Mouse (Mus musculus) heart, adult 2 months (tissue): ENCODE results near the gene Fam208a. TPM values are rescaled to one million over a fixed set of nuclear protein-coding genes. Genes with fewer than 3 reads are reported as not detected.
A peak's percentile ranks its signal among the peaks of the same experiment; 100 is the strongest.

Experiments
- DNase-seq, 2 experiments: peaks; one replicate each; pipeline ENCODE4 v3.0.0; 2021
- H3K27ac ChIP-seq: fragments of 200-600 bp; 2 replicates; pipeline ENCODE4 v1.8.1; 2022
- H3K27me3 ChIP-seq: fragments of 200-500 bp; 2 replicates; pipeline ENCODE4 v1.6.1; 2012; ENCODE audit warnings: mild to moderate bottlenecking, low read length, inconsistent platforms, mixed read lengths; ENCODE audit not compliant: control insufficient read depth, insufficient read depth
- H3K36me3 ChIP-seq: fragments of 200-500 bp; 2 replicates; pipeline ENCODE4 v1.6.1; 2012; ENCODE audit warnings: low read length, inconsistent platforms; ENCODE audit not compliant: control insufficient read depth, insufficient read depth
- H3K4me1 ChIP-seq: fragments of 200-500 bp; 2 replicates; pipeline ENCODE4 v1.6.1; 2011; ENCODE audit warnings: low read length; ENCODE audit not compliant: control insufficient read depth, insufficient read depth
- H3K4me3 ChIP-seq: fragments of 200-600 bp; 2 replicates; pipeline ENCODE4 v1.8.1; 2022
- H3K79me2 ChIP-seq: fragments of 200-500 bp; replicated peaks from 2 replicates; pipeline ENCODE4 v1.6.1; 2012; ENCODE audit warnings: mild to moderate bottlenecking, inconsistent platforms, low read length, moderate library complexity, mixed read lengths; ENCODE audit not compliant: control insufficient read depth, insufficient read depth
- H3K9ac ChIP-seq: fragments of 200-500 bp; 2 replicates; pipeline ENCODE4 v1.6.1; 2012; ENCODE audit warnings: low read depth, mild to moderate bottlenecking, control low read depth, inconsistent platforms, low read length, mixed read lengths
- CTCF ChIP-seq: fragments of 200-600 bp; IDR thresholded peaks from 2 replicates; pipeline ENCODE4 v1.8.1; 2022; ENCODE audit warnings: antibody characterized with exemption, mild to moderate bottlenecking, moderate library complexity
- EP300 ChIP-seq: fragments of 200-500 bp; IDR thresholded peaks from 2 replicates; pipeline ENCODE4 v1.6.1; 2011; ENCODE audit warnings: low read depth, low read length, control low read depth; ENCODE audit not compliant: insufficient read depth
- POLR2A ChIP-seq: fragments of 200-500 bp; IDR thresholded peaks from 2 replicates; pipeline ENCODE4 v1.6.1; 2011; ENCODE audit warnings: mild to moderate bottlenecking, low read depth, low read length, control low read depth; ENCODE audit not compliant: insufficient read depth
- WGBS: fragments of 180-500 bp; shearing (Covaris S2); methylation state at CpG from one replicate; pipeline ENCODE4 v1.1.7; 2018; 5-methylcytosine and 5-hydroxymethylcytosine counted together
- intact Hi-C: fragments of 180-260 bp; cut with DNase I; formaldehyde crosslinking; loops from one replicate; pipeline ENCODE4 v1.15.1; 2025
- polyA plus RNA-seq: library from polyadenylated mRNA; depleted of rRNA; stranded (reverse); fragments of >200 nt; gene quantifications from 2 replicates; pipeline ENCODE4 v1.2.3, GENCODE M21; 2012
- total RNA-seq, 2 experiments: library from RNA; stranded (reverse); gene quantifications; 2 replicates each; pipeline ENCODE4 v1.2.3; 2021

The Fam208a gene
- total and polyA plus RNA-seq, 3 experiments, result 3.3 to 11.4 (median 9.8) TPM

- Histone ChIP-seq H3K9ac (no peak overlapping the region), H3K4me1 (peaks cover 5% of the 10 kb centered on the region), H3K36me3 (peaks cover 31% of the 10 kb centered on the region), H3K4me3 (no peak overlapping the region), H3K27ac (no peak overlapping the region), H3K79me2 (no peaks in the 10 kb centered on the region), H3K27me3 (no peaks in the 10 kb centered on the region)
- TF ChIP-seq CTCF (no peak), EP300 (no peak), POLR2A (no peak)
- intact Hi-C loops, result no loop called here
- DNase-seq, result no peak
- 71% methylated on average over 2 of the region's 2 CpGs for WGBS
Measured at GRCm38 (mm10) chr14:27389722-27390121, 38.9 kb upstream of the Fam208a start.

DNA sequence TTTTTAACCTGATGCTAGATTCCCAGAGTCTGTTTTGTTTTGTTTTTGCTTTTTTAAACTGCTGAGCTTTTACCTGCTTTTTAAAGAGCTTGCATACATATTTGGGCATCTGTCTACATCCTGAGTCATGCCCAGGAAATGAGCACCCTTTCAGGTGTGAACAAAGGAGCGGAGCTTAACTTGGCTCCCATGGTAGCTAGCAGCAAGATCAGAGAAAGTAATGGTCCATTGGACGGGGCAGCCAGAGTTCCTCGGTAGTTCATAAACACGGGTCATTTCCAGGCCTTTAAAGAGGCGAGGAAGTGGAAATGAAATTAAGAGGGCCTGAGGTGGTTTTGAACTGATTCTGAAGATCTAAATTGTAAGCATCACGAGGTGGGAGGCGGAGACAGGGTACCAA is 38.0 kb upstream of the Fam208a start:
- no peak overlapping the region for H3K4me3 ChIP-seq
- H3K27ac ChIP-seq, result no peak overlapping the region
- TF ChIP-seq EP300 (no peak), CTCF (no peak)
- H3K27me3 ChIP-seq, result no peaks in the 10 kb centered on the region
- intact Hi-C loops, result no loop called here
- H3K4me1 ChIP-seq, result peaks cover 5% of the 10 kb centered on the region
- no peak overlapping the region for H3K9ac ChIP-seq
- H3K79me2 ChIP-seq, result no peaks in the 10 kb centered on the region
- WGBS, result 58% methylated on average over 7 of the region's 7 CpGs
- DNase-seq, result no peak
- peaks cover 31% of the 10 kb centered on the region for H3K36me3 ChIP-seq

DNA sequence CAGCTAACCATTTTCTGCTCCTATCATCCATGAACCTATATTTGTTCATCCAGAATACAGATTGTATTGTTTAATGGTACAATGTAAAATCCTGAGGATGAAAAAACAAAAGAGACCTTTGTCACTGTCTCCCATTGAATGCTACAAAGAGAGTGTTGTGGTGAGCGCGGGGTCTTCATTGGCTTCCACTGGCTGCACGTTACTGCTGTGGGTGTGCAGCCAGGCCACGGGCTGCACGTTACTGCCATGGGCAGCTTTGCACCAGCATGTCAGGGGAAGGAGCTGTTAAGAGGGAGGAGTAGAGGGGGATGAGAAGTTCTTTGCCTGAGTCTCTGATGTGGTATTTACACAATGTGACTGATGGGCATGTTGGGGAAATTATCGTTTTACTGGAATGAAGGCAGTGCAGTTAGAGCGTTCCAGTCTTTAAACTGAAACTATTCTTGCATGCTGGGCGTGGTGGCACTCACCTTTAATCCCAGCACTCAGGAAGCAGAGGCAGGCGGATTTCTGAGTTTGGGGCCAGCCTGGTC is 36.8 kb upstream of the Fam208a start:
- Histone ChIP-seq H3K4me3 (no peak overlapping the region), H3K36me3 (peaks cover 28% of the 10 kb centered on the region), H3K4me1 (peaks cover 5% of the 10 kb centered on the region), H3K9ac (no peak overlapping the region), H3K27ac (no peak overlapping the region), H3K79me2 (no peaks in the 10 kb centered on the region), H3K27me3 (no peaks in the 10 kb centered on the region)
- intact Hi-C loops, result no loop called here
- 94% methylated on average over 9 of the region's 9 CpGs for WGBS
- TF ChIP-seq CTCF (no peak), EP300 (no peak), POLR2A (no peak)
- DNase-seq, result no peak

DNA sequence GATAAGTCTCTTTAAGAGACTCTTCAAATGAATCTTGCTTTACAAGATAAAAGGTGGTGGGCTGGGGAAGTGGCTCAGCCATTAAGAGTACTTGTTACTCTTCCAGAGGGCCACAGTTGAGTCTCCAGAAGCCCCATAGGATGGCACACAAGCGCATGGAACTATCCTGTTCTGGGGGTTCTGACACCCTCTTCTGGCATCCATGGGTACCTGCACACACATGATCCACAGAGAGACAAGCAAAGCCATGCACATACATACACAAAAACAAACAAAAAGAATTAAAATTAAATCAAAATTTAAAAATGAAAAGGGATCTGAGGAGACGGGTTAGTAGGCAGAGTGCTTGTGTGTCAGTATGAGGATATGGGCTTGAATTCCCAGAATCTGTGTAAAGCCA is 36.0 kb upstream of the Fam208a start:
- DNase-seq, result no peak
- TF ChIP-seq CTCF (peak; percentile 52), EP300 (no peak)
- Histone ChIP-seq H3K27ac (no peak overlapping the region), H3K4me3 (no peak overlapping the region), H3K27me3 (no peaks in the 10 kb centered on the region), H3K79me2 (no peaks in the 10 kb centered on the region), H3K9ac (no peak overlapping the region), H3K4me1 (peaks cover 5% of the 10 kb centered on the region), H3K36me3 (peaks cover 28% of the 10 kb centered on the region)
- intact Hi-C loops, result no loop called here
- 96% methylated on average over 2 of the region's 2 CpGs for WGBS

GRCm38 (mm10) chr14:27393806-27394205 is 34.8 kb upstream of the Fam208a start:
- Histone ChIP-seq H3K36me3 (peaks cover 20% of the 10 kb centered on the region), H3K9ac (no peak overlapping the region), H3K4me1 (peaks cover 5% of the 10 kb centered on the region), H3K27ac (no peak overlapping the region), H3K4me3 (no peak overlapping the region), H3K27me3 (no peaks in the 10 kb centered on the region), H3K79me2 (no peaks in the 10 kb centered on the region)
- TF ChIP-seq EP300 (no peak), CTCF (no peak), POLR2A (no peak)
- 32% methylated on average over 10 of the region's 10 CpGs for WGBS
- intact Hi-C loops, result no loop called here
- no peak for DNase-seq

- no peak overlapping the region for H3K4me3 ChIP-seq
- peaks cover 11% of the 10 kb centered on the region for H3K36me3 ChIP-seq
- H3K79me2 ChIP-seq, result no peaks in the 10 kb centered on the region
- DNase-seq, result no peak
- WGBS, result 83% methylated on average over 7 of the region's 7 CpGs
- H3K27ac ChIP-seq, result no peak overlapping the region
- H3K9ac ChIP-seq, result no peak overlapping the region
- TF ChIP-seq EP300 (no peak), POLR2A (no peak), CTCF (no peak)
- peaks cover 2% of the 10 kb centered on the region for H3K4me1 ChIP-seq
- intact Hi-C loops, result no loop called here
- H3K27me3 ChIP-seq, result no peaks in the 10 kb centered on the region
Measured at GRCm38 (mm10) chr14:27396424-27396823, 32.2 kb upstream of the Fam208a start.
